Comparison of ENCODE assay signal across 7 mouse cellular contexts in the genomic region with DNA sequence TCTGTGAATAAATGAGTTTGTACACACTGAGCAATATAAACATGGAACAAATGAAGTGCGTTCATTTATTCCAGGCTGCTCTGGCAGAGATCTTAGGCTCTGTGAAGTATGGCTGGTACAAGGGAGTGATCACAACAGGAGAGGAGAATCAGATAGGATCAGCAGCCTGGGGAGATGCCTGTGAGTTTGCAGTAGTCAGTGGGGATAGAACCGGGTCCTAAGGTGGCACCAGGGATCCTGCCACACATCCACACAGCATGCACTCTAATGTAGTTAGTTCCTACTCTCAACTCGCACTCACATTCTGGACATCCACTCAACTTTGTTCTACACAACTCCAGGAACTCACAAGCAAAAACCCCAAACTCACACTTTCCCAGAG. TPM values are rescaled to one million over a fixed set of nuclear protein-coding genes. Genes with fewer than 3 reads are reported as not detected.
DNase-seq lines count a peak whose midpoint lies in the region; ATAC-seq and TF ChIP-seq lines count a peak whose summit lies in the region.

No protein-coding gene starts in this region.

- no peaks in the 10 kb centered on the region for H3K4me1 ChIP-seq in neural tube, embryonic 11.5 days (ENCODE audit: control insufficient read depth, insufficient read depth, low read length)
- H3K4me1 ChIP-seq in forebrain, embryonic 12.5 days: peaks cover 6% of the 10 kb centered on the region
- H3K4me1 ChIP-seq in limb, embryonic 13.5 days: peaks cover 4% of the 10 kb centered on the region
- H3K4me1 ChIP-seq in small intestine, adult 2 months (ENCODE audit: control insufficient read depth, insufficient read depth, insufficient read length, low read length): peaks cover 5% of the 10 kb centered on the region; the same call in 1 of the 2 replicates

- H3K27me3 ChIP-seq in neural tube, embryonic 11.5 days (ENCODE audit: control insufficient read depth, insufficient read depth, low read length): no peaks in the 10 kb centered on the region
- H3K27me3 ChIP-seq in forebrain, embryonic 12.5 days: no peaks in the 10 kb centered on the region
- H3K27me3 ChIP-seq in limb, embryonic 13.5 days: no peaks in the 10 kb centered on the region
- H3K27me3 ChIP-seq in small intestine, adult 2 months (ENCODE audit: control insufficient read depth, insufficient read depth, low read length): no peaks in the 10 kb centered on the region

- H3K36me3 ChIP-seq in neural tube, embryonic 11.5 days (ENCODE audit: control insufficient read depth, insufficient read depth, low read length): no peaks in the 10 kb centered on the region
- H3K36me3 ChIP-seq in forebrain, embryonic 12.5 days (replicated peaks): no peaks in the 10 kb centered on the region
- no peaks in the 10 kb centered on the region for H3K36me3 ChIP-seq in limb, embryonic 13.5 days
- no peaks in the 10 kb centered on the region for H3K36me3 ChIP-seq in small intestine, adult 2 months (ENCODE audit: control insufficient read depth, insufficient read depth, low read length)

- no peak for TF ChIP-seq POLR2A in small intestine, adult 2 months (IDR thresholded peaks at IDR 0.05; ENCODE audit: low read depth, low read length)

- H3K9ac ChIP-seq in neural tube, embryonic 11.5 days (ENCODE audit: low read length): 0 out of 2 replicates have a peak overlapping the region, but pooled peaks have one; percentile 58
- H3K9ac ChIP-seq in forebrain, embryonic 12.5 days: peak overlapping the region; percentile 65
- peak overlapping the region; percentile 55 for H3K9ac ChIP-seq in limb, embryonic 13.5 days

- ATAC-seq in neural tube, embryonic 11.5 days (ENCODE audit: insufficient read depth, low FRiP score, low TSS enrichment): peak; percentile 32; the same call in 1 of the 2 replicates
- ATAC-seq in forebrain, embryonic 12.5 days (ENCODE audit: low FRiP score): no peak; the same call in 1 of the 2 replicates
- ATAC-seq in limb, embryonic 13.5 days (ENCODE audit: low FRiP score, low read depth): peak; percentile 37; the same call in 1 of the 2 replicates

- TF ChIP-seq CTCF in small intestine, adult 2 months (IDR thresholded peaks at IDR 0.05; ENCODE audit: extremely low read depth, insufficient read length, insufficient replicate concordance, low read depth, low read length): no peak

- 14% methylated on average over 3 of the region's 3 CpGs for WGBS in neural tube, embryonic 11.5 days
- WGBS in forebrain, embryonic 12.5 days: 15% methylated on average over 3 of the region's 3 CpGs
- WGBS in limb, embryonic 13.5 days: 14% methylated on average over 3 of the region's 3 CpGs
- 6% methylated on average over 3 of the region's 3 CpGs for WGBS in small intestine, adult 2 months

- peak; percentile 19 for DNase-seq in neural tube, embryonic 11.5 days (ENCODE audit: low spot score)
- no peak for DNase-seq in neural tube, embryonic 10.5 days (ENCODE audit: extremely low spot score, low spot score)
- no peak for DNase-seq in cerebellum, adult 9-11 months
- no peak for DNase-seq in urinary bladder, adult 2 months (ENCODE audit: low spot score)

- no peak overlapping the region for H3K27ac ChIP-seq in neural tube, embryonic 11.5 days (ENCODE audit: low read depth, low read length)
- H3K27ac ChIP-seq in forebrain, embryonic 12.5 days: 0 out of 2 replicates have a peak overlapping the region, but pooled peaks have one; percentile 25
- H3K27ac ChIP-seq in limb, embryonic 13.5 days: no peak overlapping the region
- no peak overlapping the region for H3K27ac ChIP-seq in small intestine, adult 2 months (ENCODE audit: insufficient read depth, low read depth, low read length)

- H3K4me3 ChIP-seq in neural tube, embryonic 11.5 days (ENCODE audit: low read depth, low read length): peak overlapping the region; percentile 47
- H3K4me3 ChIP-seq in forebrain, embryonic 12.5 days (replicated peaks): peak overlapping the region; percentile 57
- peak overlapping the region; percentile 61 for H3K4me3 ChIP-seq in limb, embryonic 13.5 days
- H3K4me3 ChIP-seq in small intestine, adult 2 months (ENCODE audit: low read depth, low read length): peak overlapping the region; percentile 67

- H3K4me2 ChIP-seq in neural tube, embryonic 11.5 days (ENCODE audit: low read depth): peak overlapping the region; percentile 41
- H3K4me2 ChIP-seq in forebrain, embryonic 12.5 days: peak overlapping the region; percentile 65
- H3K4me2 ChIP-seq in limb, embryonic 13.5 days (replicated peaks): peak overlapping the region; percentile 65

- H3K9me3 ChIP-seq in neural tube, embryonic 11.5 days (ENCODE audit: control insufficient read depth, low read length): no peaks in the 10 kb centered on the region
- no peaks in the 10 kb centered on the region for H3K9me3 ChIP-seq in forebrain, embryonic 12.5 days
- H3K9me3 ChIP-seq in limb, embryonic 13.5 days: no peaks in the 10 kb centered on the region

RNA-seq across cellular contexts. Expression of a gene that starts 0.6 kb away (rescaled TPM):
- 6.9 and 7.3 TPM in 2 replicates for polyA plus RNA-seq in neural tube, embryonic 11.5 days (2014; fragmentation: Nextera tagmentation; extraction: Ambion mirVana)
- 5.4 and 6.3 TPM in 2 replicates for polyA plus RNA-seq in forebrain, embryonic 12.5 days (2016; fragmentation: Nextera tagmentation; extraction: Ambion mirVana)
- polyA plus RNA-seq in limb, embryonic 13.5 days (2015; fragmentation: Nextera tagmentation; extraction: Ambion mirVana): 4.3 and 6.2 TPM in 2 replicates
- polyA plus RNA-seq in small intestine, adult 2 months (2012; rRNA removed): 2.9 and 3.6 TPM in 2 replicates
- 4.3 and 5.3 TPM in 2 replicates for polyA plus RNA-seq in urinary bladder, adult 2 months (2012; rRNA removed)

RNA-seq across cellular contexts. Expression of a gene that starts 59.1 kb away (rescaled TPM):
- 28.5 and 31.4 TPM in 2 replicates for polyA plus RNA-seq in neural tube, embryonic 11.5 days (2014; fragmentation: Nextera tagmentation; extraction: Ambion mirVana)
- polyA plus RNA-seq in forebrain, embryonic 12.5 days (2016; fragmentation: Nextera tagmentation; extraction: Ambion mirVana): 34.2 and 35.1 TPM in 2 replicates
- 27.3 and 29.6 TPM in 2 replicates for polyA plus RNA-seq in limb, embryonic 13.5 days (2015; fragmentation: Nextera tagmentation; extraction: Ambion mirVana)
- 17.6 and 24.3 TPM in 2 replicates for polyA plus RNA-seq in small intestine, adult 2 months (2012; rRNA removed)
- polyA plus RNA-seq in urinary bladder, adult 2 months (2012; rRNA removed): 35.1 and 45.3 TPM in 2 replicates
